Mouse (Mus musculus) stomach, postnatal 0 days (tissue): ENCODE data around the gene Tctn1. TPM values are rescaled to one million over a fixed set of nuclear protein-coding genes. Genes with fewer than 3 reads are reported as not detected.
A peak's percentile ranks its signal among the peaks of the same experiment; 100 is the strongest.

Experiments used
- ATAC-seq: fragments of 200-750 bp; cut with Nextera tagmentation; 2 replicates; pipeline ENCODE4 v1.8.0; 2017; ENCODE audit not compliant: low FRiP score, low TSS enrichment
- DNase-seq: peaks from one replicate; pipeline ENCODE4 v3.0.0-alpha.2; 2016; ENCODE audit warnings: low spot score
- H3K27ac ChIP-seq: fragments of 300-500 bp; sonication (generic); replicated peaks from 2 replicates; pipeline ENCODE4 v1.5.1; 2014; ENCODE audit warnings: mild to moderate bottlenecking, control low read depth
- H3K27me3 ChIP-seq: fragments of 300-500 bp; sonication (generic); 2 replicates; pipeline ENCODE4 v1.6.1; 2014; ENCODE audit warnings: low read length; ENCODE audit not compliant: control insufficient read depth, insufficient read depth
- H3K36me3 ChIP-seq: fragments of 300-500 bp; sonication (generic); 2 replicates; pipeline ENCODE4 v1.6.1; 2014; ENCODE audit warnings: low read length, mixed read lengths; ENCODE audit not compliant: control insufficient read depth, insufficient read depth
- H3K4me1 ChIP-seq: fragments of 300-500 bp; sonication (generic); replicated peaks from 2 replicates; pipeline ENCODE4 v1.6.1; 2014; ENCODE audit warnings: antibody characterized with exemption; ENCODE audit not compliant: control insufficient read depth, insufficient read depth
- H3K4me2 ChIP-seq: fragments of 300-500 bp; sonication (generic); replicated peaks from 2 replicates; pipeline ENCODE4 v1.6.1; 2014; ENCODE audit warnings: low read depth, mild to moderate bottlenecking, control low read depth, moderate library complexity
- H3K4me3 ChIP-seq: fragments of 300-500 bp; sonication (generic); 2 replicates; pipeline ENCODE4 v1.5.1; 2014; ENCODE audit warnings: low read depth, low read length, control low read depth
- H3K9ac ChIP-seq: fragments of 300-500 bp; sonication (generic); 2 replicates; pipeline ENCODE4 v1.6.1; 2014; ENCODE audit warnings: mild to moderate bottlenecking, low read length, control low read depth, mixed read lengths
- H3K9me3 ChIP-seq: fragments of 300-500 bp; sonication (generic); 2 replicates; pipeline ENCODE4 v1.6.1; 2016; ENCODE audit warnings: low read length; ENCODE audit not compliant: control insufficient read depth
- CTCF ChIP-seq: IDR thresholded peaks from 2 replicates; pipeline ENCODE4 v1.5.1; 2016; ENCODE audit warnings: antibody characterized with exemption, low read depth, mild to moderate bottlenecking, moderate library complexity
- EP300 ChIP-seq: optimal IDR thresholded peaks from 2 replicates; pipeline ENCODE3; 2016; ENCODE audit warnings: antibody characterized with exemption
- WGBS: fragments of 180-500 bp; shearing (Covaris S2); extraction: QIAGEN DNeasy Blood & Tissue Kit; methylation state at CpG from one replicate; pipeline ENCODE4 v1.1.7; 2014; 5-methylcytosine and 5-hydroxymethylcytosine counted together
- polyA plus RNA-seq: library from polyadenylated mRNA; unstranded; fragments of >200 nt; fragmentation: Nextera tagmentation; extraction: Ambion mirVana; gene quantifications from 2 replicates; pipeline ENCODE4 v1.2.1, GENCODE M21; 2015

The Tctn1 gene
- polyA plus RNA-seq, 1 experiment from 2014 or later: 2.3 TPM

- Histone ChIP-seq H3K27ac (no peak overlapping the region), H3K4me3 (no peak overlapping the region), H3K27me3 (no peaks in the 10 kb centered on the region), H3K4me2 (no peak overlapping the region), H3K4me1 (no peaks in the 10 kb centered on the region), H3K9ac (no peak overlapping the region), H3K9me3 (no peaks in the 10 kb centered on the region), H3K36me3 (no peaks in the 10 kb centered on the region)
- TF ChIP-seq CTCF (peak; percentile 24; the same call in 1 of the 2 replicates), EP300 (no peak)
- DNase-seq (no peak), ATAC-seq (no peak)
- 24% methylated on average over 3 of the region's 4 CpGs for WGBS
Observed at GRCm38 (mm10) chr5:122192347-122192746, 71.9 kb downstream of the Tctn1 start.

- DNase-seq (no peak), ATAC-seq (peak; percentile 40; the same call in 1 of the 2 replicates)
- no peak overlapping the region for H3K9ac ChIP-seq
- H3K4me2 ChIP-seq: no peak overlapping the region
- no peaks in the 10 kb centered on the region for H3K36me3 ChIP-seq
- H3K27ac ChIP-seq: no peak overlapping the region
- 51% methylated on average over 12 of the region's 12 CpGs for WGBS
- no peaks in the 10 kb centered on the region for H3K27me3 ChIP-seq
- TF ChIP-seq EP300 (no peak), CTCF (no peak)
- no peaks in the 10 kb centered on the region for H3K4me1 ChIP-seq
- no peak overlapping the region for H3K4me3 ChIP-seq
- no peaks in the 10 kb centered on the region for H3K9me3 ChIP-seq
Observed at GRCm38 (mm10) chr5:122191269-122192063, 72.8 kb downstream of the Tctn1 start.

GRCm38 (mm10) chr5:122190465-122190864, 73.8 kb downstream of the Tctn1 start:
- no peaks in the 10 kb centered on the region for H3K27me3 ChIP-seq
- H3K9me3 ChIP-seq: no peaks in the 10 kb centered on the region
- H3K4me2 ChIP-seq: no peak overlapping the region
- H3K9ac ChIP-seq: no peak overlapping the region
- H3K4me1 ChIP-seq: no peaks in the 10 kb centered on the region
- no peak overlapping the region for H3K4me3 ChIP-seq
- ATAC-seq (no peak), DNase-seq (no peak)
- no peak overlapping the region for H3K27ac ChIP-seq
- TF ChIP-seq EP300: no peak
- TF ChIP-seq CTCF: no peak
- no peaks in the 10 kb centered on the region for H3K36me3 ChIP-seq
- 60% methylated on average over 7 of the region's 7 CpGs for WGBS

- no peak overlapping the region for H3K4me2 ChIP-seq
- H3K27me3 ChIP-seq: no peaks in the 10 kb centered on the region
- no peaks in the 10 kb centered on the region for H3K36me3 ChIP-seq
- H3K9ac ChIP-seq: no peak overlapping the region
- no peak for TF ChIP-seq CTCF
- no peak for TF ChIP-seq EP300
- no peak for ATAC-seq
- H3K27ac ChIP-seq: no peak overlapping the region
- no peaks in the 10 kb centered on the region for H3K4me1 ChIP-seq
- WGBS: 44% methylated on average over 3 of the region's 3 CpGs
- no peaks in the 10 kb centered on the region for H3K9me3 ChIP-seq
- no peak overlapping the region for H3K4me3 ChIP-seq
- DNase-seq: no peak
Observed at GRCm38 (mm10) chr5:122189115-122189514, 75.1 kb downstream of the Tctn1 start.

Other genes with a start within 250 kb of the Tctn1 start
- 1.2 and 1.5 TPM in 2 replicates for gene Cux2, start 214.4 kb downstream of the Tctn1 start, polyA plus RNA-seq
- 0.21 and 0.30 TPM in 2 replicates for gene Myl2, start 163.5 kb downstream of the Tctn1 start, polyA plus RNA-seq
- 0.07 TPM in 2 replicates for gene Ccdc63, start 123.6 kb downstream of the Tctn1 start, polyA plus RNA-seq
- gene Ppp1cc, start 106.2 kb downstream of the Tctn1 start, polyA plus RNA-seq: 104 and 112 TPM in 2 replicates
- gene Hvcn1, start 57.7 kb downstream of the Tctn1 start, polyA plus RNA-seq: 2.8 and 3.1 TPM in 2 replicates
- gene Pptc7, start 19.9 kb upstream of the Tctn1 start, polyA plus RNA-seq: 7.8 and 8.2 TPM in 2 replicates
- gene Rad9b, start 89.8 kb upstream of the Tctn1 start, polyA plus RNA-seq: 5.2 and 5.3 TPM in 2 replicates
- 187 and 191 TPM in 2 replicates for gene Vps29, start 89.9 kb upstream of the Tctn1 start, polyA plus RNA-seq
- gene Gpn3, start 107.4 kb upstream of the Tctn1 start, polyA plus RNA-seq: 40.5 and 41.5 TPM in 2 replicates
- 23.8 and 26.0 TPM in 2 replicates for gene Fam216a, start 107.9 kb upstream of the Tctn1 start, polyA plus RNA-seq
- gene Arpc3, start 127.4 kb upstream of the Tctn1 start, polyA plus RNA-seq: 147 TPM in 2 replicates
- gene Anapc7, start 157.2 kb upstream of the Tctn1 start, polyA plus RNA-seq: 20.7 and 21.7 TPM in 2 replicates
- gene Atp2a2, start 237.8 kb upstream of the Tctn1 start, polyA plus RNA-seq: 24.0 and 27.0 TPM in 2 replicates